Mouse (Mus musculus): ENCODE measurements at regions not wholly inside any gene's neighbourhood (a gene's known extent, or its start where the extent isn't known, plus 50 kb on each side); places are given as distances from the start of the nearest gene placed in this dataset.

DNA sequence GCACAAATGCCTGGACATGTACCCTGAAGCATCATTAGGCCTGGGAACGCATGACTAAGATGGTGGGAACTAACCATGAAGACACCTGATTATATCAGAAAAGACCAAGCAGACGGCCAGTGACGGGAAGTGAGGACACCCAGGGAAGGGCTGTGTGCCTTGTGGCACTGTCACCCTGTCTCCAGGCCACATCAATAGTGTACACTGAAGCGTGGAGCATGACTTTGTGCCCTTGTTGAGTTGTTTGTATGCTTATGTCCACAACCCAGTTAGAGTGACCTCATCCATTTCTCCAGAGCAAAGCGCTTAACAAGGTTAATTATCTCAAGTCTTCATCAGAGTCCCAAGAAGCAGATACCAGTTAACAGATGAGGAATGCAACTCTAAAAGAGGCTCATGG lies 96.8 kb upstream of the Cdkn3 start:
- TF ChIP-seq REST (IDR thresholded peaks at IDR 0.05; ENCODE audit: insufficient read depth, insufficient read length) (no peak), POLR2A (IDR thresholded peaks at IDR 0.05; ENCODE audit: insufficient read length, low read depth) (no peak)

Measured in myocyte (in vitro differentiated cells).